Mouse (Mus musculus) right cerebral cortex, postnatal 4 days (tissue): Measurements from ENCODE around the gene Gm3739.
"Not testable (repeated sequence)": the region's sequence is repeated elsewhere in the genome, so short reads cannot be mapped to it uniquely, and the experiment has no call there.

Experiments used
- DNase-seq: peaks from one replicate; pipeline ENCODE4 v3.0.0-alpha.2; 2022

Gene Gm3739

GRCm38 (mm10) chr14:7314661-7315060 is at the start of gene Gm3739:
TSS of gene Gm3739 (minus strand) at chr14:7315049.
- peak; percentile 7 for DNase-seq

- not testable (repeated sequence) for DNase-seq
Observed at GRCm38 (mm10) chr14:7332295-7332694, 17.4 kb upstream of the Gm3739 start, which contains the start of gene Gm5797. TSS of gene Gm5797 (minus strand) at chr14:7332395.

- DNase-seq = peak; percentile 31
Observed at GRCm38 (mm10) chr14:7315093-7315492, 244 bp upstream of the Gm3739 start.

- DNase-seq = not testable (repeated sequence)
Observed at GRCm38 (mm10) chr14:7264614-7265013, 50.2 kb downstream of the Gm3739 start, which contains the start of gene Gm3727. TSS of gene Gm3727 (minus strand) at chr14:7264714.
